Mouse (Mus musculus): ENCODE results near the gene Themis2.
"Not testable (repeated sequence)": the region's sequence is repeated elsewhere in the genome, so short reads cannot be mapped to it uniquely, and the experiment has no call there.

The Themis2 gene

DNA sequence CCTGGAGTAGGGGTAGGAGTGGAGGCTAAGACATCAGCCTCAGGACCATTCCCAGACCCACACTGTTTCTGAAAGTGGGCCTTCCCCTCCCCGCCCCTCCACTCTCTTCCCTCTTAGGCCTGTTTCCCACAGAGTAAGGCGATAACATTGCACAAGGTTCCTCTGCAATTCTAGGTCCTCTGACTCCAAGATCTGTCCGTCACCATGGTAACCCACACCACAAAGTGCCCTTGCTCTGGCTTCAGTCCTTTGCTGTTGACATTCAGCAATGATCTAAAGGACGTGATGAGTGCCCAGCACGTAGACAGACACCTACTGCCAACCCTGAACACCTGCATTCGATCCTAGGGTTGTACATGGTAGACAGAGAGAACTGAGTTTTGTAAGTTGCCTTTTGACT lies 43.2 kb downstream of the Themis2 start:
- DNase-seq (ENCODE audit: low spot score): no peak

GRCm38 (mm10) chr4:132749258-132749982 lies 46.8 kb downstream of the Themis2 start:
- DNase-seq (ENCODE audit: low spot score): no peak

DNA sequence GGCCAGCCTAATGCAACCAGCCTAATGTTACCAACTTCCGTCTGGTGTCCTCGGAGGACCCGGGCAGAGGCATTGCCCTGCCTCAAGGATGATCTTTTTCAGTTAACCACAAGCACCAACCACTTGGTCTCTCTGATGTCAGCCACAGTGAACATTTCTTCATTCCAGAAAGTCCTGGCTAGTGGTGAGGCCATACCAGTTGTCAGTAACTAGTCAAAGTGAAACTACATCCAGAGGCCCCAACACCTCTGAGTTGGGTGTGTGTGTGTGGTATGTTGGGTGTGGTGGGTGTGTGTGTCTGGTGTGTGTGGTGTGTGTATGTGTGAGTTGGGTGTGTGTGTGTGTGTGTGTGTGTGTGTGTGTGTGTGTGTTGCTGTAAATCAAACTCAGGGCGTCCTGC lies 47.4 kb downstream of the Themis2 start:
- DNase-seq (ENCODE audit: low spot score): peak; percentile 43

DNA sequence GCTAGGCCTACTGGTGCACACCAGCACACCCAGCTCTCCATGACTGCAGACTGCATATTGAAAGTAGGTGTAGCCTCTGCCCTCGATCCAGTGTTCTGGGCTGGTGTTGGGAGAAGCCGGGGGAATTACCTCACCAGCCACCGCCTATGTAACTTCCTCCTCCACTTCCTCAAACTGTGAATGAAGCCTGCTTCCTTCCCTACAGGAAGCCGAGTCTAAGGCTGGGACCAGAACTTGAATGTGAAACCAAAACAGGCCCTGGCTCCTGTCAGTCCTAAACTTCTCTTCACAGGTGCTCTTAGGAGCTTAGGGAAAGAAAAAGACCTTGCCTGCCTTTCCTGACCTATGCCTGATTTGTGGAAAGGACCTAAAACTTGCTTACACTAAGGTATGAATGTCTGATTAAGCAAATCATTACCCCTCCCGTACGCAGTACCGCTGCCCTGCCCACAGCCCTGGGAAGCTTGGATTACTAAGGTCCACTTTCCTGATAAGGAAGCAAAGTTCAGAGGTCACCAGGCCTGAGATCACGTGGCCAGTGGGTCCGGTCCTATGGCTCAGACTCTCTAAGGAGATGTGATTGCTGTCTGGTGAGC lies 48.4 kb downstream of the Themis2 start:
- peak; percentile 84 for DNase-seq (ENCODE audit: low spot score)

DNA sequence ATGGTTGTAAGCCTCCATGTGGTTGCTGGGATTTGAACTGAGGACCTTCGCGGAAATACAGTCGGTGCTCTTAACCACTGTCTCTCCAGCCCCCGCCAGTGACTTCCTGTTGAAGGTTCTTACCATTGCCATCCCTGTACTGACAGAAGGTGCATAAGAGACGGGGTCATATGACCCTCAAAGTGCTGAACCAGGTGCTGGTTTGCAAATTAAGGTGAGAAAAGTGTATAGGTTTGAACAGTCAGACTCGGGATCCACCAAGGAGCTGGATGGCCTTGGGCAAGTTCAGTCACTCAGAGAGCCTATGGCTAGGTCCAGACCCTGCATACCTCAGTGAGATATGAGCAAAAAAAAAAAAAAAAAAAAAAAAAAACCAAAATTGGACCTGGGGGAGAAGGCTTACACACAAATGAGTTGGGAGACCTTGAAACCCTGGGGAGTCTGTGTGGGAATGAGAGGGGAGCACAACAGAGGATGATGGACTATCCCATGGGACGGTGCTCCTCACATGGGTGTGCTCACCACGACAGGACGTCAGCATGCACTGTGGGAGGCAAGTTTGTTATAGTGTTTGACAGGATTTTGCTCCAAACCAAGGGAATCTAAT lies 49.2 kb downstream of the Themis2 start:
- no peak for DNase-seq (ENCODE audit: low spot score)

GRCm38 (mm10) chr4:132743992-132744911 lies 51.9 kb downstream of the Themis2 start:
- DNase-seq (ENCODE audit: low spot score): no peak

GRCm38 (mm10) chr4:132741491-132741890 lies 54.7 kb downstream of the Themis2 start:
- no peak for DNase-seq (ENCODE audit: low spot score)

- DNase-seq (ENCODE audit: low spot score): not testable (repeated sequence)
These were observed 59.0 kb downstream of the Themis2 start for GRCm38 (mm10) chr4:132737154-132737553.

- no peak for DNase-seq (ENCODE audit: low spot score)
These were observed 60.3 kb downstream of the Themis2 start for GRCm38 (mm10) chr4:132735894-132736293.

DNA sequence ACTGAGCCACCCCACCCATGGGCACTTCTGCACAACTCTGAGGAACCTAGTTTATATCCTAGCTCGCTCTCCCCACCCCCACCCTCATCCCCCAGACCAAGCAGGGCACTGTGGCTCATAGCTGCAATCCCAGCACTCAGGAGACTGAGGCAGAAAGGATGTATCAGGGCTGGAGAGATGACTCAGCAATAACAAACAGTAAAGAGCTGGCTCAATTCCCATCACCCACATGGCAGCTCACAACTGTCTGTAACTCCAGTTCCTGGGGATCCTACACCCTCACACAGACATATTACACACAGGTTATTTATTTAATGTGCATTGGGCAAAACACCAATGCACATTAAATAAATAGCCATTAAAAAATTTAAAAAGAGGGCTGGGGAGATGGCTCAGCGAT lies 60.8 kb downstream of the Themis2 start:
- no peak for DNase-seq (ENCODE audit: low spot score)

DNA sequence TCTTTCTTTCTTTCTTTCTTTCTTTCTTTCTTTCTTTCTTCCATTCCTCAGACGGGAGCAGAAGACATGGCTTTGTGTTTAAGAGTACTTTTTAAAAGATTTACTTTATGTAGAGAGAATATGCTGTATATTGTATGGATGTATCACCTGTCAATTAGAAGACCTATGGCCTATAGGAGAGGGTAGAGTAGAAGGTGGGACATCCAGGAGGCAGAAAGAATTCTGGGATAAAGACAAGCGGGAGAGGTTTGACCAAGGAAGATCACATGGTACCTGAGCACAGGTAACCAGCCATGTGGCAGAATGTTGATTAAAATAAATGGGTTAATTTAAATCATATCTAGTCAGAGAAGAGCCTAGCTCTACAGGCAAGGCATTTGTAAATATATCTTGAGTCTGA lies 61.4 kb downstream of the Themis2 start:
- DNase-seq (ENCODE audit: low spot score): no peak

- no peak for DNase-seq (ENCODE audit: low spot score)
These were observed 63.0 kb downstream of the Themis2 start for GRCm38 (mm10) chr4:132733071-132733770.

DNA sequence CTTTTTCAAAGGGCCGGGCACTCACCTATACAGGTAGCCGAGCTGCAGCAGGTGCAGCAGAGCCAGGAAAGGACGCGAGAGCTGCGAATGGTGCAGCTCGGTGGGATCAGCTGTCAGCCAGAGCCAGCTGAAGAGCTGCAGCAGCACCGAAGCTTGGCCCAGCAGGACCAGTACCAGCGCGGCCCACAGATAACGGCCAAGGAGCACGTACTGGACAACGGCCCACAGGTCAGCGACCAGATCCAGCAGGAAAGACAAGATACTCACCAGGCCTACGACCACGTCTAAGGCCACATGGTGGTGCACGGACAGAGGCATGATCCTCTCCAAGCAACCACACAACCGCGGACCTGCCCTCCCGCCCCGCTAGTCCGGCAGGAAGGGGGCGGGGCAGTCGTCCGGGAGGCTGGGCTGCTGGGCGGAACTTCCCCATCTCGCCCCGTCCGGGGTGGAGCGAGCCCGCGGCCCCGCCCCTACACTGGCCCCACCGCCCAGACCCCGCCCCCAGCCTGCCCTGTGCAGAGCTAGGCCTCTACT lies 64.0 kb downstream of the Themis2 start, which contains the start of gene Xkr8:
Gene Xkr8 (minus strand): TSS at position 399 of the 537 bp plus-strand sequence.
- DNase-seq (ENCODE audit: low spot score): peak; percentile 92
